Mouse (Mus musculus) heart, embryonic 12.5 days (tissue): ENCODE results near the gene Klhl29. TPM values are rescaled to one million over a fixed set of nuclear protein-coding genes. Genes with fewer than 3 reads are reported as not detected.
A peak's percentile ranks its signal among the peaks of the same experiment; 100 is the strongest.

Experiments used
- ATAC-seq: fragments of 200-750 bp; cut with Nextera tagmentation; 2 replicates; pipeline ENCODE4 v1.8.0; 2017; ENCODE audit warnings: moderate TSS enrichment, moderate library complexity; ENCODE audit not compliant: insufficient number of reproducible peaks, low FRiP score
- H3K27ac ChIP-seq: fragments of 300-500 bp; sonication (generic); 2 replicates; pipeline ENCODE4 v1.5.1; 2016; ENCODE audit warnings: mild to moderate bottlenecking, moderate library complexity; ENCODE audit not compliant: poor library complexity, severe bottlenecking
- H3K27me3 ChIP-seq: fragments of 300-500 bp; sonication (generic); replicated peaks from 2 replicates; pipeline ENCODE4 v1.6.1; 2016; ENCODE audit warnings: mild to moderate bottlenecking, moderate library complexity
- H3K36me3 ChIP-seq: fragments of 300-500 bp; sonication (generic); 2 replicates; pipeline ENCODE4 v1.6.1; 2016; ENCODE audit warnings: mild to moderate bottlenecking, moderate library complexity
- H3K4me1 ChIP-seq: fragments of 300-500 bp; sonication (generic); replicated peaks from 2 replicates; pipeline ENCODE4 v1.6.1; 2016; ENCODE audit warnings: mild to moderate bottlenecking
- H3K4me2 ChIP-seq: fragments of 300-500 bp; sonication (generic); 2 replicates; pipeline ENCODE4 v1.6.1; 2016; ENCODE audit warnings: mild to moderate bottlenecking, moderate library complexity
- H3K4me3 ChIP-seq: fragments of 300-500 bp; sonication (generic); 2 replicates; pipeline ENCODE4 v1.5.1; 2016; ENCODE audit warnings: mild to moderate bottlenecking
- H3K9ac ChIP-seq: fragments of 300-500 bp; sonication (generic); 2 replicates; pipeline ENCODE4 v1.6.1; 2016; ENCODE audit warnings: mild to moderate bottlenecking, moderate library complexity
- H3K9me3 ChIP-seq: fragments of 300-500 bp; sonication (generic); replicated peaks from 2 replicates; pipeline ENCODE4 v1.6.1; 2016; ENCODE audit warnings: mild to moderate bottlenecking, moderate library complexity
- WGBS: fragments of 180-500 bp; shearing (Covaris S2); methylation state at CpG from one replicate; pipeline ENCODE4 v1.1.7; 2016; 5-methylcytosine and 5-hydroxymethylcytosine counted together
- polyA plus RNA-seq: library from polyadenylated mRNA; unstranded; fragments of >200 nt; fragmentation: Nextera tagmentation; extraction: Ambion mirVana; gene quantifications from 2 replicates; pipeline ENCODE4 v1.2.1, GENCODE M21; 2016

The Klhl29 gene
- polyA plus RNA-seq, 1 experiment from 2014 or later, result 0.42 TPM

- no peak for ATAC-seq
- WGBS, result 68% methylated on average over 4 of the region's 4 CpGs
- H3K9me3 ChIP-seq, result no peaks in the 10 kb centered on the region
- H3K9ac ChIP-seq, result no peak overlapping the region
- H3K36me3 ChIP-seq, result no peaks in the 10 kb centered on the region
- no peaks in the 10 kb centered on the region for H3K27me3 ChIP-seq
- peak overlapping the region; percentile 59; the same call in 1 of the 2 replicates for H3K4me2 ChIP-seq
- peak overlapping the region; percentile 73; the same call in 1 of the 2 replicates for H3K27ac ChIP-seq
- no peak overlapping the region for H3K4me3 ChIP-seq
- peaks cover 57% of the 10 kb centered on the region for H3K4me1 ChIP-seq
Observed at GRCm38 (mm10) chr12:5191206-5191605, 184.3 kb downstream of the Klhl29 start.

- Histone ChIP-seq H3K27ac (no peak overlapping the region), H3K9me3 (no peaks in the 10 kb centered on the region), H3K4me3 (no peak overlapping the region), H3K27me3 (no peaks in the 10 kb centered on the region), H3K4me2 (no peak overlapping the region), H3K36me3 (no peaks in the 10 kb centered on the region), H3K9ac (no peak overlapping the region), H3K4me1 (peaks cover 56% of the 10 kb centered on the region)
- WGBS, result 57% methylated on average over 15 of the region's 15 CpGs
- no peak for ATAC-seq
Observed at GRCm38 (mm10) chr12:5189446-5190150, 185.9 kb downstream of the Klhl29 start.

- no peak overlapping the region for H3K9ac ChIP-seq
- peaks cover 51% of the 10 kb centered on the region for H3K4me1 ChIP-seq
- no peaks in the 10 kb centered on the region for H3K9me3 ChIP-seq
- no peak overlapping the region for H3K4me3 ChIP-seq
- no peak overlapping the region for H3K4me2 ChIP-seq
- 66% methylated on average over 7 of the region's 7 CpGs for WGBS
- no peaks in the 10 kb centered on the region for H3K27me3 ChIP-seq
- peak overlapping the region; percentile 42; the same call in 1 of the 2 replicates for H3K27ac ChIP-seq
- no peak for ATAC-seq
- no peaks in the 10 kb centered on the region for H3K36me3 ChIP-seq
Observed at GRCm38 (mm10) chr12:5188899-5189298, 186.6 kb downstream of the Klhl29 start.

GRCm38 (mm10) chr12:5187773-5188333, 187.6 kb downstream of the Klhl29 start:
- 60% methylated on average over 2 of the region's 2 CpGs for WGBS
- no peak for ATAC-seq
- H3K4me2 ChIP-seq, result 0 out of 2 replicates have a peak overlapping the region, but pooled peaks have one; percentile 8
- H3K4me1 ChIP-seq, result peaks cover 51% of the 10 kb centered on the region
- no peaks in the 10 kb centered on the region for H3K36me3 ChIP-seq
- H3K9ac ChIP-seq, result no peak overlapping the region
- H3K27me3 ChIP-seq, result no peaks in the 10 kb centered on the region
- H3K27ac ChIP-seq, result peak overlapping the region; percentile 79
- H3K9me3 ChIP-seq, result no peaks in the 10 kb centered on the region
- no peak overlapping the region for H3K4me3 ChIP-seq

- 50% methylated on average over 1 of the region's 1 CpGs for WGBS
- no peaks in the 10 kb centered on the region for H3K27me3 ChIP-seq
- ATAC-seq, result no peak
- 0 out of 2 replicates have a peak overlapping the region, but pooled peaks have one; percentile 19 for H3K27ac ChIP-seq
- no peaks in the 10 kb centered on the region for H3K36me3 ChIP-seq
- H3K4me2 ChIP-seq, result no peak overlapping the region
- H3K9ac ChIP-seq, result no peak overlapping the region
- no peak overlapping the region for H3K4me3 ChIP-seq
- H3K9me3 ChIP-seq, result no peaks in the 10 kb centered on the region
- peaks cover 52% of the 10 kb centered on the region for H3K4me1 ChIP-seq
Observed at GRCm38 (mm10) chr12:5186645-5187044, 188.8 kb downstream of the Klhl29 start.

- Histone ChIP-seq H3K36me3 (no peaks in the 10 kb centered on the region), H3K9ac (no peak overlapping the region), H3K27ac (no peak overlapping the region), H3K4me2 (no peak overlapping the region), H3K27me3 (no peaks in the 10 kb centered on the region), H3K4me3 (no peak overlapping the region), H3K9me3 (no peaks in the 10 kb centered on the region), H3K4me1 (peaks cover 43% of the 10 kb centered on the region)
- ATAC-seq, result no peak
- 89% methylated on average over 6 of the region's 6 CpGs for WGBS
Observed at GRCm38 (mm10) chr12:5185603-5186002, 189.9 kb downstream of the Klhl29 start.

GRCm38 (mm10) chr12:5182586-5182985, 192.9 kb downstream of the Klhl29 start:
- H3K9ac ChIP-seq, result no peak overlapping the region
- peaks cover 26% of the 10 kb centered on the region for H3K4me1 ChIP-seq
- no peaks in the 10 kb centered on the region for H3K36me3 ChIP-seq
- H3K9me3 ChIP-seq, result no peaks in the 10 kb centered on the region
- H3K27ac ChIP-seq, result no peak overlapping the region
- no peak overlapping the region for H3K4me2 ChIP-seq
- no peaks in the 10 kb centered on the region for H3K27me3 ChIP-seq
- ATAC-seq, result no peak
- no peak overlapping the region for H3K4me3 ChIP-seq
- 87% methylated on average over 4 of the region's 4 CpGs for WGBS

GRCm38 (mm10) chr12:5182165-5182564, 193.3 kb downstream of the Klhl29 start:
- Histone ChIP-seq H3K4me3 (no peak overlapping the region), H3K4me1 (peaks cover 26% of the 10 kb centered on the region), H3K9me3 (no peaks in the 10 kb centered on the region), H3K4me2 (no peak overlapping the region), H3K27me3 (no peaks in the 10 kb centered on the region), H3K27ac (no peak overlapping the region), H3K9ac (no peak overlapping the region), H3K36me3 (no peaks in the 10 kb centered on the region)
- ATAC-seq, result no peak
- 42% methylated on average over 4 of the region's 4 CpGs for WGBS

GRCm38 (mm10) chr12:5176716-5177341, 198.7 kb downstream of the Klhl29 start:
- no peak overlapping the region for H3K4me2 ChIP-seq
- peaks cover 20% of the 10 kb centered on the region for H3K4me1 ChIP-seq
- no peak overlapping the region for H3K9ac ChIP-seq
- no peaks in the 10 kb centered on the region for H3K36me3 ChIP-seq
- 64% methylated on average over 5 of the region's 5 CpGs for WGBS
- H3K27ac ChIP-seq, result no peak overlapping the region
- no peaks in the 10 kb centered on the region for H3K27me3 ChIP-seq
- no peaks in the 10 kb centered on the region for H3K9me3 ChIP-seq
- ATAC-seq, result no peak
- no peak overlapping the region for H3K4me3 ChIP-seq

- 41% methylated on average over 6 of the region's 6 CpGs for WGBS
Observed at GRCm38 (mm10) chr12:5166141-5166540, 209.3 kb downstream of the Klhl29 start.

GRCm38 (mm10) chr12:5165411-5165810, 210.1 kb downstream of the Klhl29 start:
- no peak overlapping the region for H3K4me2 ChIP-seq
- H3K9ac ChIP-seq, result no peak overlapping the region
- H3K9me3 ChIP-seq, result no peaks in the 10 kb centered on the region
- no peaks in the 10 kb centered on the region for H3K27me3 ChIP-seq
- no peak overlapping the region for H3K4me3 ChIP-seq
- H3K36me3 ChIP-seq, result no peaks in the 10 kb centered on the region
- 21% methylated on average over 9 of the region's 9 CpGs for WGBS
- ATAC-seq, result peak; percentile 18; the same call in 1 of the 2 replicates
- no peak overlapping the region for H3K27ac ChIP-seq
- H3K4me1 ChIP-seq, result peaks cover 14% of the 10 kb centered on the region

More at GRCm38 (mm10) chr12:5166141-5166540, 209.3 kb downstream of the Klhl29 start:
- H3K36me3 ChIP-seq, result no peaks in the 10 kb centered on the region
- no peak for ATAC-seq
- H3K27me3 ChIP-seq, result no peaks in the 10 kb centered on the region
- no peaks in the 10 kb centered on the region for H3K9me3 ChIP-seq
- H3K4me1 ChIP-seq, result peaks cover 14% of the 10 kb centered on the region
- H3K9ac ChIP-seq, result no peak overlapping the region
- no peak overlapping the region for H3K4me2 ChIP-seq
- H3K4me3 ChIP-seq, result no peak overlapping the region
- H3K27ac ChIP-seq, result no peak overlapping the region
